Mouse (Mus musculus) lung, embryonic 16.5 days (tissue): Measurements from ENCODE around the gene Pcbp2. TPM values are rescaled to one million over a fixed set of nuclear protein-coding genes. Genes with fewer than 3 reads are reported as not detected.

Experiments used
- ATAC-seq: fragments of 200-750 bp; cut with Nextera tagmentation; 2 replicates; pipeline ENCODE4 v1.8.0; 2017; ENCODE audit warnings: low read depth, mild to moderate bottlenecking, moderate library complexity
- H3K27ac ChIP-seq: fragments of 300-500 bp; sonication (generic); 2 replicates; pipeline ENCODE4 v1.5.1; 2014; ENCODE audit warnings: mild to moderate bottlenecking, control low read depth, low read length
- H3K27me3 ChIP-seq: fragments of 300-500 bp; sonication (generic); 2 replicates; pipeline ENCODE4 v1.6.1; 2014; ENCODE audit warnings: low read depth, low read length, mixed read lengths; ENCODE audit not compliant: control insufficient read depth, insufficient read depth
- H3K36me3 ChIP-seq: fragments of 300-500 bp; sonication (generic); 2 replicates; pipeline ENCODE4 v1.6.1; 2014; ENCODE audit warnings: low read length; ENCODE audit not compliant: control insufficient read depth, insufficient read depth
- H3K4me1 ChIP-seq: fragments of 300-500 bp; sonication (generic); replicated peaks from 2 replicates; pipeline ENCODE4 v1.6.1; 2014; ENCODE audit warnings: low read length, mixed read lengths; ENCODE audit not compliant: control insufficient read depth, insufficient read depth
- H3K4me2 ChIP-seq: fragments of 300-500 bp; sonication (generic); 2 replicates; pipeline ENCODE4 v1.6.1; 2014; ENCODE audit warnings: low read depth, low read length, control low read depth
- H3K4me3 ChIP-seq: fragments of 300-500 bp; sonication (generic); 2 replicates; pipeline ENCODE4 v1.5.1; 2014; ENCODE audit warnings: mild to moderate bottlenecking, low read length, control low read depth
- H3K9ac ChIP-seq: fragments of 300-500 bp; sonication (generic); 2 replicates; pipeline ENCODE4 v1.6.1; 2014; ENCODE audit warnings: low read length, control low read depth
- H3K9me3 ChIP-seq: fragments of 300-500 bp; sonication (generic); 2 replicates; pipeline ENCODE4 v1.6.1; 2016; ENCODE audit warnings: low read length; ENCODE audit not compliant: control insufficient read depth
- WGBS: fragments of 180-500 bp; shearing (Covaris S2); extraction: QIAGEN DNeasy Blood & Tissue Kit; methylation state at CpG from one replicate; pipeline ENCODE4 v1.1.7; 2014; 5-methylcytosine and 5-hydroxymethylcytosine counted together
- polyA plus RNA-seq: library from polyadenylated mRNA; unstranded; fragments of >200 nt; fragmentation: Nextera tagmentation; extraction: Ambion mirVana; gene quantifications from 2 replicates; pipeline ENCODE4 v1.2.1, GENCODE M21; 2015

Pcbp2 gene
- polyA plus RNA-seq, 1 experiment from 2014 or later: 199 TPM

DNA sequence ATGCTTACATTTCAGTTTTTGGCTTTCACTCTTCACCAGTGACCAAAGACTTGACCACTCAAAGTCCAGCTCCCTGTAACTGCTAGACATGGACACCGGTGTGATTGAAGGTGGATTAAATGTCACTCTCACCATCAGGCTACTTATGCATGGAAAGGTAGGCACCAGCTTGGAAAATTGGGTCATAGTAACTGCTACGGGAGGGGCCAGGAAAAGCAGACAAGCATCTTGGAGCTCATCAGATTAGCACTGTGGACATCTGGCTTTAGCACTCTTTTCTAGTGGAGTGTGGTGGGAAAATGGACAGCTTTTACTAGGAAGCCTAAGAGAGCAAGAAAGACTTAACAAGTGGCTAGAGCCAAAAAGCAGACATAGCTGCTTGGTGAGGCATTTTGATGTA is 2.9 kb downstream of the Pcbp2 start:
- Histone ChIP-seq H3K4me1 (peaks cover 5% of the 10 kb centered on the region), H3K4me3 (no peak overlapping the region), H3K4me2 (no peak overlapping the region), H3K36me3 (peaks cover 24% of the 10 kb centered on the region), H3K9ac (no peak overlapping the region), H3K27me3 (no peaks in the 10 kb centered on the region), H3K27ac (no peak overlapping the region), H3K9me3 (no peaks in the 10 kb centered on the region)
- 60% methylated on average over 2 of the region's 2 CpGs for WGBS
- ATAC-seq: no peak

DNA sequence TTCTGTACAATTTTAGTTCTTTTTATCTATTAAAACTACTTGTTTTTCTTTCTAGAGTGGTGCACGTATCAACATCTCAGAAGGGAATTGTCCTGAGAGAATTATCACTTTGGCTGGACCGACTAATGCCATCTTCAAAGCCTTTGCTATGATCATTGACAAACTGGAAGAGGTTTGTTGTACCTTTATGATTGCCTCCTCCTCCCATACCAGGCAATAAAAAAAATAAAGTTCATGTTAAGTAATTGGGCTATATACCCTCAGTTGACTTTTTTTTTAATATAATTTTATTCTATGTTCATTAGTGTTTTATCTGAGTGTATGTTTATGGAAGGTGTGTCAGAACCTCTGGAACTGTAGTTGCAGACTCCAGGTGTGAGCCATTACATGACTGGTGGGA is 4.2 kb downstream of the Pcbp2 start:
- Histone ChIP-seq H3K36me3 (peaks cover 32% of the 10 kb centered on the region), H3K4me1 (peaks cover 5% of the 10 kb centered on the region), H3K9ac (no peak overlapping the region), H3K4me3 (no peak overlapping the region), H3K4me2 (no peak overlapping the region), H3K9me3 (no peaks in the 10 kb centered on the region), H3K27ac (no peak overlapping the region), H3K27me3 (no peaks in the 10 kb centered on the region)
- ATAC-seq: no peak
- WGBS: 95% methylated on average over 2 of the region's 2 CpGs

DNA sequence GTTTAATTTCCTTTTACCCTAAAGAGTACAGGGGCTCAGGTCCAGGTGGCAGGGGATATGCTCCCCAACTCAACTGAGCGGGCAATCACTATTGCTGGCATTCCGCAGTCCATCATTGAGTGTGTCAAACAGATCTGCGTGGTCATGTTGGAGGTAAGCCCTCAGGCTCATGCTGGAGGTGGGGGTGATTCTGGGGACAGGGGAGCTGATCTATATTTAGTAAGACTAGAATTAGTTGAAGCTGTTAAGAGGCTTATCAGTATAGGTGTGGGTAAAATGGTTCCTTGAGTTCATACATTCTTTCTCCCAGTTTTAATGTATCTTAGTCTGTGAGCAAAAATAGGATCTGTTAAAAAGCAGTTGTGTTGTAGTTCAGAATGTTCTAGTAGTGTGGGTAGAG is 12.8 kb downstream of the Pcbp2 start:
- no peak for ATAC-seq
- no peak overlapping the region for H3K9ac ChIP-seq
- H3K4me2 ChIP-seq: no peak overlapping the region
- WGBS: 86% methylated on average over 3 of the region's 3 CpGs
- peaks cover 46% of the 10 kb centered on the region for H3K36me3 ChIP-seq
- H3K27me3 ChIP-seq: no peaks in the 10 kb centered on the region
- no peak overlapping the region for H3K4me3 ChIP-seq
- H3K9me3 ChIP-seq: no peaks in the 10 kb centered on the region
- no peak overlapping the region for H3K27ac ChIP-seq
- no peaks in the 10 kb centered on the region for H3K4me1 ChIP-seq

DNA sequence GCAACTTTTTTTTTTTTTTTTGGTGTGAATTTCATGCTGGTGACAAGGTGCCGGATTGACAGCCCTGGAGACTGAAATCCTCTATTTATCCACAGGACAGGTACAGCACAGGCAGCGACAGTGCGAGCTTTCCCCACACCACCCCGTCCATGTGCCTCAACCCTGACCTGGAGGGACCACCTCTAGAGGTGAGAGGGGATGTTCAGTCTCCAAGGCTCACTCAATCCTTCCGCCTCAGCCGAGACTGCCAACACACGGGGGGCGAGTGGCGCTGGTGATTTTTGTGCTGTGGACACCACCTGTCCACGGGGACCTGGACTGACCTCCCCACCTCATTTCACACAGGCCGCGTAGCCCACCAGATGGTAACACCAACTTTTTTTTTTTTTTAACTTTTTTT is 15.5 kb downstream of the Pcbp2 start:
- no peaks in the 10 kb centered on the region for H3K4me1 ChIP-seq
- no peak for ATAC-seq
- H3K9me3 ChIP-seq: no peaks in the 10 kb centered on the region
- H3K27ac ChIP-seq: no peak overlapping the region
- H3K4me3 ChIP-seq: no peak overlapping the region
- H3K4me2 ChIP-seq: no peak overlapping the region
- H3K9ac ChIP-seq: no peak overlapping the region
- WGBS: 89% methylated on average over 12 of the region's 12 CpGs
- peaks cover 55% of the 10 kb centered on the region for H3K36me3 ChIP-seq
- H3K27me3 ChIP-seq: no peaks in the 10 kb centered on the region

DNA sequence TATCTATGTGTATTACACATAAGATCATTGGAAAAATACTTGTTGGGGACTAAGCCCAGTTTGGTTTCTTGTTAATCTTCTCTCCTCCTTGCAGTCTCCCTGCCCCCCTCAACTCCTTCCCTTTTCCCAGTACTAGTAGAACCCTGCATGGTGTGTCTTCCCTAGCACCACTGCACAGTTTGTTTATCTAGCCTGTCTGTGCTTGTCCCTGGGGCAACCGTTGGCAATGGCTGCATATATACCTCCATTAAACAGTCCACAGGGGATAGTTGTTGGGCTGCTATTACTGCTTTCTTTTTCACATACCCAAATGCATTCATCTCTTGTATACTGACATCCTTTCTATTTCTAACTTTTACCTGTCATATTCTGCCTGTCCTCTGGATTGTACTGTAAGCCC is 17.3 kb downstream of the Pcbp2 start:
- Histone ChIP-seq H3K36me3 (peaks cover 58% of the 10 kb centered on the region), H3K4me2 (no peak overlapping the region), H3K9me3 (no peaks in the 10 kb centered on the region), H3K4me3 (no peak overlapping the region), H3K27ac (no peak overlapping the region), H3K4me1 (no peaks in the 10 kb centered on the region), H3K9ac (no peak overlapping the region), H3K27me3 (no peaks in the 10 kb centered on the region)
- 42% methylated on average over 1 of the region's 1 CpGs for WGBS
- no peak for ATAC-seq

DNA sequence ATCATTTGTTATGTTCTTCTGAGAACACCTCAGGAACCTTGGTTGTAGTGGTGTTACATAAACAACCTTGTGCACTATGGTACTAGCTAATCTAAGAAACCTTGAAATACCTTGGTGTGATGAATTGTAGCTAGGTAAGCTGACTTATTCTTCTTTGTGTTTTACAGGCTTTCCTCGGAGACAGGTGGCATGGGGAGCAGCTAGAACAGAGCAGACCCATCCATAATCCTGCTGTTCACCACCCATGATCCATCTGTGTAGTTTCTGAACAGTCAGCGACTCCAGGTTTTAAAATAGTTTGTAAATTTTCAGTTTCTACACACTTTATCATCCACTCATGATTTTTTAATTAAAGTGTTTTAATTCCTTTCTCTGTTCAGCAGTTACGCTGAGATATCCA is 28.0 kb downstream of the Pcbp2 start:
- peaks cover 80% of the 10 kb centered on the region for H3K36me3 ChIP-seq
- no peaks in the 10 kb centered on the region for H3K9me3 ChIP-seq
- H3K4me2 ChIP-seq: no peak overlapping the region
- ATAC-seq: no peak
- 76% methylated on average over 3 of the region's 3 CpGs for WGBS
- no peaks in the 10 kb centered on the region for H3K4me1 ChIP-seq
- no peak overlapping the region for H3K4me3 ChIP-seq
- H3K27ac ChIP-seq: no peak overlapping the region
- H3K9ac ChIP-seq: no peak overlapping the region
- H3K27me3 ChIP-seq: no peaks in the 10 kb centered on the region

DNA sequence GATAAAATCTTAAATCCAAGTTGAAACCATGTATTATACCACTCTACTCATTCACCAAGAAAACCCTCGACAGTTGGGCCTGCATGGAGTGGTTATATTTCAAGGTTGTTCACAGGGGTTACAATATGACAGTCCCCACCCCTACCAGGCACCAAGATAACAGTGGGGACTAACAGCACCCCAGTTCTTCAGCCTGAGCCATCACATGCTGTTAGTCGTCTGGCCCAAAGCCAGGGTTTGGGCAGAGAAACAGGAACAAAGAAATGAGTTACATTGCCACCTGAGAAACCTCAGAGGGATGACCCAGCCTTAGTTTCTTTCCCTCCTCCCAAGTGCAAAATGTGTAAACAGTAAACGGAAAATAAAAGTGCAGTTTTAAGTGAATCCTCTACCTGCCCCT is 29.0 kb downstream of the Pcbp2 start:
- peaks cover 76% of the 10 kb centered on the region for H3K36me3 ChIP-seq
- H3K4me2 ChIP-seq: no peak overlapping the region
- H3K9me3 ChIP-seq: no peaks in the 10 kb centered on the region
- WGBS: 58% methylated on average over 3 of the region's 3 CpGs
- no peak for ATAC-seq
- no peak overlapping the region for H3K27ac ChIP-seq
- no peaks in the 10 kb centered on the region for H3K4me1 ChIP-seq
- H3K4me3 ChIP-seq: no peak overlapping the region
- H3K27me3 ChIP-seq: no peaks in the 10 kb centered on the region
- no peak overlapping the region for H3K9ac ChIP-seq

DNA sequence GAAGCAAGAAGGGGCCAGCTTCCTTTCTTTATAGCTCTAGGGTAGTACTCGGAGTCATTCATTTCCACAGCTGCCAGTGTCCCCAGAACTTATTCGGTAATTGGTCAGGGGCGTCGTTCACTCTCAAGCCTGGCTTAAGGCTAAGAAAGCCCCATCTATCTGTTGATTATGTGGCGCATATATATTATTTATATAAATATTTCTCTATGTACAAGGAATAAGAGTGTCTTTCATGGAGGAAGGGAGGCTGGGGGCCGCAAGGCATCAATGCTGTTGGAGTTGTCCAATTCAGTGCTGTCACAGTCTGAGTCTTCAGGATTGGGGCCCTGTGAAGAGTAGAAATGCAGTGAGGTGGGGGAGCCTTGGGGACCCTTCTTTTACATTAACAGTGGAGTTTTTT is 29.5 kb downstream of the Pcbp2 start:
- H3K36me3 ChIP-seq: peaks cover 72% of the 10 kb centered on the region

DNA sequence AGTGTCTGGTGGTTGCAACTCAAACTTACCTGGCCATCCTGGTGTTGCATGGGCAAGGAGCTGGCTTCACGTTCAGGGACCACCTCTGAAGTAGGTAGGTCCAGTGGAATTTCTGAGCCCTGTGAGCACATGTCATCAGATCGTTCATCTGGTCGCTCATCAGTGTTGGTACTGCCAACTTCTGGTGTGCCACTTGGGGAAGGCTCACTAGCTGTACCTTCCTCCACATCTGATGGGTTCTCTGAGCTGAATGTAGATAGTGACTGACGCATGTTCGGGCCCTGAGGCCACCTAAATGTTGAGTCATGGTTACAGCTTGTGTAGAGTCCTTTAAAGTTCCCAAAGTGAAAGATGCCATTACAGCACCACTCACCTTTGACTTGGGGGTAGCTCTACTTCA is 30.1 kb downstream of the Pcbp2 start:
- 85% methylated on average over 5 of the region's 5 CpGs for WGBS
- H3K9me3 ChIP-seq: no peaks in the 10 kb centered on the region
- H3K36me3 ChIP-seq: peaks cover 66% of the 10 kb centered on the region
- no peak overlapping the region for H3K9ac ChIP-seq
- no peak overlapping the region for H3K4me3 ChIP-seq
- no peak for ATAC-seq
- no peaks in the 10 kb centered on the region for H3K4me1 ChIP-seq
- H3K27ac ChIP-seq: no peak overlapping the region
- no peak overlapping the region for H3K4me2 ChIP-seq
- no peaks in the 10 kb centered on the region for H3K27me3 ChIP-seq

More for the DNA sequence above, 29.5 kb downstream of the Pcbp2 start:
- Histone ChIP-seq H3K4me3 (no peak overlapping the region), H3K9ac (no peak overlapping the region), H3K4me1 (no peaks in the 10 kb centered on the region), H3K9me3 (no peaks in the 10 kb centered on the region), H3K27me3 (no peaks in the 10 kb centered on the region), H3K27ac (no peak overlapping the region), H3K4me2 (no peak overlapping the region)
- 84% methylated on average over 6 of the region's 6 CpGs for WGBS
- ATAC-seq: no peak
